18 mouse cellular contexts compared by ENCODE assay signal in the genomic region with DNA sequence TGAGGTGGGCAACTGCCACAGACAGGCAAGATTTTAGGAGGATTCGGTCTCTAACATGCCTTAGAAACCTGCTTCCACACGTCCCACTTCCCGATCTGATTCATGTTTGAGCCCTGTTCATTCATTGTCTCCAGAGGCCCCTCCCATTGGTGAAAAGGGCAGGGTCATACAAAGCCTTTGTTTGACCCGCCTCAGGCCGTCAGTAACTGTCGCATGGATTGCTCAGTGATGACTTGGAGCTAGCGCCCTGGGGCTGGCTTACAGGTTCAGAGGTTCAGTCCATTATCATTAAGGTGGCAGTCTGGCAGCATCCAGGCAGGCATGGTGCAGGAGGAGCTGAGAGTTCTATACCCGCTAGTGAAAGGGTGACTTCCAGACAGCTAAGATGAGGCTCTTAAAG.
"Had no signal": no experiment of that assay in that cellular context is flagged by ENCODE, and none has a peak within 500 bp of the region (broad histone marks: within the 10 kb centered on the region; RNA-seq: fewer than 3 reads in every experiment).

No protein-coding gene starts in this region.

- H3K27me3 ChIP-seq: limb, embryonic 15.5 days; liver, embryonic 12.5 days; midbrain, embryonic 15.5 days; neural tube, embryonic 13.5 days; stomach, embryonic 15.5 days had no signal

- H3K9me3 ChIP-seq: limb, embryonic 15.5 days; liver, embryonic 12.5 days; midbrain, embryonic 15.5 days; stomach, embryonic 15.5 days had no signal

- H3K4me3 ChIP-seq: limb, embryonic 15.5 days; liver, embryonic 12.5 days; midbrain, embryonic 15.5 days; neural tube, embryonic 13.5 days; stomach, embryonic 15.5 days had no signal

- H3K4me2 ChIP-seq: limb, embryonic 15.5 days; liver, embryonic 12.5 days; lung, embryonic 14.5 days; midbrain, embryonic 11.5 days; midbrain, embryonic 15.5 days; neural tube, embryonic 13.5 days; stomach, embryonic 15.5 days had no signal

- ATAC-seq: liver, embryonic 12.5 days; midbrain, embryonic 15.5 days had no signal

- DNase-seq: kidney, adult 9 months; kidney, postnatal 36 days; layer of hippocampus, adult 9-11 months; layer of hippocampus, postnatal 36 days; lung, embryonic 14.5 days; lung, postnatal 10 days; lung, postnatal 4 days; right cerebral cortex, adult 18-20 months; right cerebral cortex, postnatal 25 days; thymus, adult 2 months; thymus, postnatal 25 days had no signal

- H3K9ac ChIP-seq: limb, embryonic 15.5 days; liver, embryonic 12.5 days; lung, embryonic 14.5 days; midbrain, embryonic 15.5 days; neural tube, embryonic 13.5 days; stomach, embryonic 15.5 days had no signal

- H3K27ac ChIP-seq: kidney, postnatal 0 days; limb, embryonic 15.5 days; liver, embryonic 12.5 days; midbrain, embryonic 15.5 days; neural tube, embryonic 13.5 days; stomach, embryonic 15.5 days had no signal

- H3K36me3 ChIP-seq: limb, embryonic 15.5 days; liver, embryonic 12.5 days; midbrain, embryonic 15.5 days; neural tube, embryonic 13.5 days; stomach, embryonic 15.5 days had no signal

- H3K4me1 ChIP-seq: limb, embryonic 15.5 days; liver, embryonic 12.5 days; midbrain, embryonic 15.5 days; neural tube, embryonic 13.5 days; stomach, embryonic 15.5 days had no signal
